Mouse (Mus musculus): ENCODE results near the gene Zfpl1.
"Not testable (repeated sequence)": the region's sequence is repeated elsewhere in the genome, so short reads cannot be mapped to it uniquely, and the experiment has no call there.

Zfpl1 gene

GRCm38 (mm10) chr19:6084478-6085248 is at the start of gene Zfpl1, which contains the start of gene Cdca5:
TSS of gene Zfpl1 (minus strand) at chr19:6084956.
TSS of gene Cdca5 (plus strand) at chr19:6084983.
- DNase-seq (ENCODE audit: low spot score), result peak; percentile 95

DNA sequence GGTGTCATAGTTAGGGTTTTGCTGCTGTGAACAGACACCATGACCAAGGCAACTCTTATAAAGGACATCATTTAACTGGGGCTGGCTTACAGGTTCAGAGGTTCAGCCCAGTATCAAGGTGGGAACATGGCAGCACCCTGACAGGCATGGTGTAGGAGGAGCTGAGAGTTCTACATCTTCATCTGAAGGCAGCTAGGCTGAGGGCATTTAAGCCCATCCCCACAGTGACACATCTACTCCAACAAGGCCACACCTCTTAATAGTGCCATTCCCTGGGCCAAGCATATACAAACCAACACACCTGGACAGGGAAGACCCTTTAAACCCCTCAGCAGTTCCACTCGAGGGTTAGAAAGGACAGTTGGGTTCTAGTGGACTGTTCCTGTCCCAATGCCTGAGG is 48.4 kb upstream of the Zfpl1 start:
- DNase-seq (ENCODE audit: low spot score), result not testable (repeated sequence)

DNA sequence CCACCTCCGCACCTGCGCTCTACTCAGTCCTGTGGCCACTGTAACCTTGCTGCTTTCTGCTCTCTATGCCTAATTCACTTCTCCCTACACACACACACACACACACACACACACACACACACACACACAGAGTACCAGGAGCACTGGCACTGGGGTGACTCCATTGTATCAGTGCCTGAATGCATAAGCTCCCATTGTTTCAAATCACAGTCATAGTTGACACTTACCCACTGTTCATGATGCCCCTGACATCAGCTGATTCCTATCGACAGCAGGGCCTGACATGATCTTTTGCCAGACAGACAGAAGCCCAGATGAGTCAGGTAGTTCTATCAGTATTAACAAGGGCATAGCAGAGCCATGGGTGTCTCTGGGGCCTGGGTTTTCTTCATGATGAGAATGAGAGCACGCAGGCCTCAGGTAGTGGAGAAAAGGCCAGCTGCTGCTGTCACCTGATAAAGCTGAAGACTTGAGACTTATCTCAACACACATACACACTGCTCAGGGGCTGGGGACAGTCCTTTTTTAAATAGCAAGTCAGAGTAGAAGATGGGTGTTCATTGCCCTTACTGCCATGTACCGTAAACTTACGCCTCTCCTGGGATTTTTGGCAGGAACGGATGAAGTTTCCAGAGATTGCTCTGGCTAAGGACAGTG is 47.5 kb upstream of the Zfpl1 start:
- DNase-seq (ENCODE audit: low spot score), result no peak

- not testable (repeated sequence) for DNase-seq (ENCODE audit: low spot score)
These were observed 45.8 kb upstream of the Zfpl1 start for GRCm38 (mm10) chr19:6130414-6131128.

GRCm38 (mm10) chr19:6127760-6128341 is 43.1 kb upstream of the Zfpl1 start, which contains the start of gene Snx15:
TSS of gene Snx15 (minus strand) at chr19:6128304.
- peak; percentile 96 for DNase-seq (ENCODE audit: low spot score)

DNA sequence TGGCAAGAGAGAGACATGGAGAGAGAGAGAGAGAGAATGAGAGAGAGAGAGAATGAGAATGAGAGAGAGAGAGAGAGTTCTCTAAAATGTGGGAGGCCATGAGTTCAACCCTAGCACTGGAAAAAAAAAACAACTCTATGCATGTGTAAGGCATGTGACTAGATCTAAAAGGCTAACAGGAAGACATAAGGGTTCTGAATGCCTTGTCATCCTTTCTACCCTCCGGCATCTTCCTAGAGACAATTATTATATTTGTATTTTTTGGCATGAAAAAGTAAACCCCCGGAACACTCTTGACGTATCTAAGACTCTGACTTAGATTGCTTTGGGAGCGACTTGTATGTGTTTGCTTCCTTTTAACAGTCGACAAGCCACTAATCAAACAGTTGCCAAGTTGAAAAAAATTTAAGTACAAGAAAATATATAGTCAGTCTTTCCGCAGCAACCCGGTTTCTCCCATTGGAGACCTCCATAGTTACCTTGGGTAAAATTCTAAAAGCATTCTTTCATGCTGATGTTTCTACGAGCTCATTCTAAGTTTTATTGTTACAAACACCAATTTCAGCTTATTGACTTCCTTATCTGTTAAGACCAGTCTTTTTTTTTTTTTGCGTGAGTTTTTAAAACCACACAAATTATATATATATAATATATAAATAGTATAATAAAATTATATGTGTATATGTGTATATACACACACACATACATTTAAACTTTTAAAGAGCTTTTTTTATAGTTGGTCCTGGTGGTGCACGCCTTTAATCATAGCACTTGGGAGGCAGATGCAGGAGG is 42.2 kb upstream of the Zfpl1 start:
- DNase-seq (ENCODE audit: low spot score), result no peak

- no peak for DNase-seq (ENCODE audit: low spot score)
These were observed 41.5 kb upstream of the Zfpl1 start for GRCm38 (mm10) chr19:6126289-6126688.

GRCm38 (mm10) chr19:6124898-6125297 is 40.1 kb upstream of the Zfpl1 start:
- no peak for DNase-seq (ENCODE audit: low spot score)

DNA sequence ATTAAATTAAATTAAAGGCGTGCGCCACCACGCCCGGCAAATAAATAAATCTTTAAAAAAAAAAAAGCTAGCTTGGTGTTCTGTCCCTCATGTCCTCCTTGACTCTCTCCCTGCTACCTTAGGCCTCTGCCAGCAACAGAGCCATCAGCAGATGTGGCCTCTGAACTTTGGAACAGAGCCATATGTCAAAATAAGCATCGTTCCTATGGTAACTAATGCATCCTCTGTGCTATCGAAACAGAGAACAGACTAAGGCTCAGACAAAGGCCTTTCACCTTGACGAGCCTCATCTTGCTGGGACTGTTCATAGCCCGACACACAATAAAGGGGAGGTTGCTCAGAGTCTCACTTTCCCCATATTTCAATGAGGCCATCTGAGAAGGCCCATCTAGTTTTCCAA is 38.6 kb upstream of the Zfpl1 start:
- peak; percentile 52 for DNase-seq (ENCODE audit: low spot score)

DNA sequence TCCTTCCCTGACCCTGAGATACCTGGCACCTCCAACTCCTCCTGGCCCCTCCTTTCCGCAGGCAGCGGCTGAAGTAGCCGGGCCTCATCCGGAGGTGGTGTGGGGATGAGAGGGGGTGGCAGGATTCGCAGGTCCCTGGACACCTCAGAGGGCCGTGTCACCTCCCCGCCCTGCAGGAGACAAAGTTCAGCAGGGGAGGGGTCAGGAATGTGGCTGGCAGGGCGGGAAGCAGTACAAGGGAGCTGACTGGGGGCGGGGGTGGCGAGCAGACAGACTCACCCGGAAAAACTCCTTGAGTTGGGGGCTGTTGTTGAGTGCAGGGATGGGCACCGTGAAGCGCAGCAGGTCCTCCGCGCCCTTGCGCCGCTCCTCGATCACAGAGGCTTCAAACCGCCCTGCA is 37.0 kb upstream of the Zfpl1 start:
- DNase-seq (ENCODE audit: low spot score), result peak; percentile 89

DNA sequence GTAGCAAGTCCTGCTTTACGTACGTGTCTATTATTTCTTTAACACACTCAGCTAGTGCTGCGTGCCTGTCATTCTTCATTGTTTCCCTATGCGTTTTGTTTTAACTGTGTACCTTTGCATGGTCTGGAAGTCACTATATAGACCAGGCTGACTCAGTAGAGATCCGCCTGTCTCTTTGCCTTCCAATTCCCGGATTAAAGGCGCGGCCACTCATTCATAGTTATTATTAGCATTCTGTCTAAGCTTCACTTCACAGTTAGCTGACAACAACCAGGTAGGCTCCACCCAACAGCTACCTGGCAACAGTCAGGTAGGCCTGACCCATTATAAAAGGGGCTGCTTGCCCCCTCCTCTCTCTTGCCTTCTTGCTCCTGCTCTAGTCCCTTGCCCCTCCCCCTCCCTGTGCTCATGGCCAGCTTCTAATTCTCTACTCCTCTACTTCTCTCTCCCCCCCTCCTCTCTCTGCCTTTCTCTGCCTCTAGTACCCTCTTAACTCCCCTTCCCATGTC is 34.0 kb upstream of the Zfpl1 start:
- DNase-seq (ENCODE audit: low spot score), result no peak

DNA sequence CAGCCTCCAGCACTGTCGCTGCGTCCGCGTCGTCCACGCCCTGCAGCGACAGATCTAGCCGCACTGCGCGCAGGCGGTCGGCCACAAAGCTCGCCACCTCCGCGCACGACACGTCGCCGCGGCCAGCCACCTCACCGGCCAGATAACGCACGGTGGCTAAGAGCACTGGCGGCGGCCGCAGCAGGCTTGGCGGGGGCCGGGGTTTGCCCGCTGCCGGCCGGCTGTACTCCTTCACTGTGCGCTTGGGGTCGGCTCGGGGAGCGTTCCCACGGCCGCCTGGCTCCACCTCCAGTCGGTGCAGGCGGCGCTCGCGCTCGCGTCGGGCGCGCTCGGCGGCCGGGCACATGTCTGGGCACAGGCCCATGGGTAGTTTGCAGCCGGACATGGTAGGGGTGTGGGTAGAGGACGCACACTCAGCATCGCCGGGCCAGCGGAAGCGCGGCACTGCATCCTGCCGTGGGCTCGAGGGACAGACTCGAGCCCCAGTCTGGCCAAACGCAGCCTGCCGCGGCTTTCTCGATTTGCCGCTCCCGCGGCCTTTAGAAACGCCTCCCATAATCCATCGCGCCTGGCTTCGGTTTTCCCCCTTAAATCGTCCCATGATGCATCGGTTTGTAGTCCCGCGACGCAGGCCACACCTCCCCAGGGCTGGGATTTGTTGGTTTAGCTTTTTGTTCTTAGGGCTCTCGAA is 33.4 kb upstream of the Zfpl1 start, which contains the start of gene Sac3d1:
Sac3d1 (minus strand) TSS at position 665 of the 691 bp plus-strand sequence.
- DNase-seq (ENCODE audit: low spot score), result peak; percentile 95

- DNase-seq (ENCODE audit: low spot score), result no peak
These were observed 32.7 kb upstream of the Zfpl1 start for GRCm38 (mm10) chr19:6117346-6117985.

DNA sequence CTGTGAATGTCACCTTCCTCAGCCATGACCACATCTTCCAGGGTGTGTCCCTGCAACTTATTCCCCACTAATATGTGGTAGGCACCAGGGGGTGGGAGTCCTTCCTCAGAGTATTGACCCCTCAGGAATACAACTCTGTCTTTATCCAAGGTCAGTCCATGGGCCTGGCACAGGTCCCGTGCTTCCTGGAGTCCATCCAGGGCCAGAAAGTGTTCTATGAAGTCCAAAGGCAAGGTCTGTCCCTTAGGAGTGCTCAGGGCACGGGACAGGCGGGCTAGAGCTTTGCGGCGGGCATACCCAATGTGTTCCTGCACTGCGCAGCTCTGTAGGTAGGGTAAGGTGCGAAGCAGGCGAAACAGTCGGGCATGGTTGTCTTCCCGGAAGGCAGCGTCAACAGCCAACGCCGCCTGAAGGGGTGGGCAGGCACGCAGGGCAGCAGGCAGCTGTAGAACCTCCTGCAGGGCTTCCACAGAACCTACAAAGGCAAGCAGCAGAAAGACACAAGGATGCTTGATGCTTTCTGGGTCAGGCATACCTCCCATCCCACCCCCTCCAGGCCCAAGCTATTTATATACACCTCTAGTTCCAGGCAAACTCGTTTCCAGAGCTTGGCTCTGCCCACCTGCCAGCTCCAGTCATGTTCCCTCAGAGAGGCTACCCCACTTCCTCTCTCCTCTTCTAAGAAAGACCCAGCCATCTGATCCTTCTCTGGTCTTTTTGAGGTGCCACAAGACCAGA is 31.5 kb upstream of the Zfpl1 start:
- DNase-seq (ENCODE audit: low spot score), result no peak

DNA sequence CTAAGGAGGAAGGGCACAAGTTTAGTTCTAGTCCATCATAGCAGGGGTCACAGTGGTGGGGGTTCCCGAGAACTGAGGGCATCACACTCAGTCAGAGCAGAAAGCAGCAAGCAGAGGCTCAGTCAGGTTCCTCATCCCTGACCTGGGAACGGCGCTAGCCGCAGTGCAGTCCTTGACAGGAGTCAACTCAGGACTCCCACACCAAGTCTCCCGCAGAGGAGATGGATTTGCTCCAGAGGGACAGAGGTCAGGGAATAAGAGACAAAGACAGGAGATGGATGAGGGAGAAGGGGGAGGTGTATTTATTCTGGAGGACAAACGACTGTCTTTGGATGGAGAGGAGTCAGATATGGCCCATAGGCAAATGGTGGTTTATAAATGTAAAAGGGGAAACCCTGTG is 28.4 kb upstream of the Zfpl1 start:
- no peak for DNase-seq (ENCODE audit: low spot score)

GRCm38 (mm10) chr19:6105586-6105985 is 20.8 kb upstream of the Zfpl1 start, which contains the start of gene Naaladl1:
TSS of gene Naaladl1 (plus strand) at chr19:6105782.
- DNase-seq (ENCODE audit: low spot score), result no peak

- DNase-seq (ENCODE audit: low spot score), result peak; percentile 71
These were observed 19.7 kb upstream of the Zfpl1 start for GRCm38 (mm10) chr19:6104476-6104875.

DNA sequence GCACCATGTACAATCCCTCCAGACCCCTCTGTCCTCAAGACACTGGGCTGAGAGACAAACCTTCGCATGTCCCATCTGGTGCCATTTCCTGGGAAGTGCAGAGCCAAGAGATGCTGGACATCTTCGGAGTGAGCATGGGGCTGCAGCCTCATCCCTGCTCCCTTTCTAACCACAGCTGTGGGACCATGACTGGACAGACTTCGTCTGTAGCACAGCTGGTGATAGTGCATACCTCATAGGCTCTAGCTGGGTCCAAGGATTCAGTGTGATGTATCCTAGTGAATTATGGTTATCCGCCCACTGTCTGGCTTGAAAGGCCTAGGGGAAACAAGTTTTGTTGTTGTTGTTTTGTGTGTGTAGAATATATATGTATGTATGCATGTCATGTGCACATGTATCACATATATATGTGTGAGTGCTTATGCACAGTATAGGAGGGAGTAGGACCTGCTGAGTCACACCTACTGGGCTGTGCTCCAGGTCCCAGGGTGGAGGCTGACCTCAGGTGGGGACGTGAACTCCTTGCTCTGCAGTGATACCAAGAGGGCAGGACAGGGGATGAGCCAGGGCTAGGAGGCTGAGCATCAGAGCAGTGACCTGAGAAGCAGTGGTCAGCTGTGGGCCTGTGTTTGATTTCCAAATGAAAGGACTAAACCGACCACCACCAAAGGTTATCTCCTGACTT is 17.6 kb upstream of the Zfpl1 start:
- DNase-seq (ENCODE audit: low spot score), result no peak

DNA sequence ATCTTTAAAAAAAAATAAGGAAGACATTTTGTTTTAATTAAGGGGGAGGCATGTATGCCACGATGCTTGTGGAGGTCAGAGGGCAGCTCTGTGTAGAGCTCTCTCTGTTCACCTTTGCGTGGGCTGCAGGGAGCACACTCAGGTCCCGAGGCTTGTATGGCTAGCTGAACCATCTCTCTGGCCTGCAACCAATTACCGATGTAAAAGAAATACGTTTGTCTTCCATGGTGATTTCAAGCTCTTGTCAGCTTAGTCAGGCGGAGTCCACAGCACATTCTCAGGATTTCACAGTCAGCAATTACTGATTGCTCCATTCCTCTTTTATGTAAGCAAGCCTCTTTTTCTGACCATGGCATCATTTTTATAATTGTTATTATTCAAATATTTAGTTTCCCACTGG is 16.4 kb upstream of the Zfpl1 start:
- DNase-seq (ENCODE audit: low spot score), result no peak

Measured in yolk sac, embryonic 10.5 days (tissue).